Mouse (Mus musculus) limb, embryonic 10.5 days (tissue): ENCODE measurements around the gene Gk5. TPM values are rescaled to one million over a fixed set of nuclear protein-coding genes. Genes with fewer than 3 reads are reported as not detected.

Experiments used
- DNase-seq: peaks from one replicate; pipeline ENCODE4 v3.0.0-alpha.2; 2017; ENCODE audit warnings: low spot score
- H3K27ac ChIP-seq: fragments of 300-500 bp; sonication (generic); 2 replicates; pipeline ENCODE4 v1.5.1; 2016; ENCODE audit warnings: mild to moderate bottlenecking
- H3K27me3 ChIP-seq: fragments of 300-500 bp; sonication (generic); 2 replicates; pipeline ENCODE4 v1.6.1; 2016; ENCODE audit warnings: low read depth, mild to moderate bottlenecking; ENCODE audit not compliant: poor library complexity, severe bottlenecking
- H3K36me3 ChIP-seq: fragments of 300-500 bp; sonication (generic); 2 replicates; pipeline ENCODE4 v1.6.1; 2016; ENCODE audit warnings: mild to moderate bottlenecking, moderate library complexity
- H3K4me1 ChIP-seq: fragments of 300-500 bp; sonication (generic); 2 replicates; pipeline ENCODE4 v1.6.1; 2016
- H3K4me3 ChIP-seq: fragments of 300-500 bp; sonication (generic); 2 replicates; pipeline ENCODE4 v1.5.1; 2016; ENCODE audit warnings: mild to moderate bottlenecking, moderate library complexity
- H3K9me3 ChIP-seq: fragments of 300-500 bp; sonication (generic); replicated peaks from 2 replicates; pipeline ENCODE4 v1.6.1; 2016; ENCODE audit warnings: mild to moderate bottlenecking
- WGBS: fragments of 180-500 bp; shearing (Covaris S2); methylation state at CpG from one replicate; pipeline ENCODE4 v1.1.7; 2016; 5-methylcytosine and 5-hydroxymethylcytosine counted together
- polyA plus RNA-seq: library from polyadenylated mRNA; unstranded; fragments of >200 nt; fragmentation: Nextera tagmentation; extraction: Ambion mirVana; gene quantifications from 2 replicates; pipeline ENCODE4 v1.2.1, GENCODE M21; 2016

Gk5 gene
- polyA plus RNA-seq, 1 experiment from 2014 or later, result 4.6 TPM

DNA sequence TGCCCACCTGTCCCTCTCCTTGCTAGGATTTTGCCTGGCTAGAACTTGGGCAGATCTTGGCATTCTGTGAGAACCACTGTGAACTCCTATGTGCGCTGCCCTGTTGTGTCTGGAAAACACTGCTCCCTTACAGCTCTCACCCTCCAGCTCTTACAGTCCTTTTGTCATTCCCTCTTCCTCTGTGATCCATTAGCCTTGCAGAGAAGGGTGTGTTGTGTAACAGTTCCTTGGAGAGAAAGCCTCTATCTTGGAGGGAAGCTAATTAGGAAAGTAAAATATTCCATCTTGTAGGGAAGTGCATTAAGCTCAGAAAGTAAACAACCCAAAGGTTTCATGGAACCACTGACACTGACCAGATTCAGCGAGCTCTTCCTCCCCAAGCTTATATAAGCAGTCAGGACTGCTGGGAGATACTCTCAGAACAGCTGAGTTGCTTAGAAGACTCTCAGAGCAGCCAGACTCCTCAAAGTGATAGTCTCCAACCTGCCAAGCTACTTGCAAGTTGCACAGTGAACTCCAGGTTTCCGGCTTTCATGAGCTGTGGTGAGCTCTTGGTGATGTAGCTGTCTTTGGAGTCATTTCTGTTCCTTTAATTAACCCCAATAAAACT lies 94.0 kb downstream of the Gk5 start:
- H3K4me1 ChIP-seq, result no peaks in the 10 kb centered on the region
- H3K27me3 ChIP-seq, result no peaks in the 10 kb centered on the region
- DNase-seq, result no peak
- WGBS, result 84% methylated on average over 3 of the region's 3 CpGs
- no peak overlapping the region for H3K4me3 ChIP-seq
- H3K9me3 ChIP-seq, result no peaks in the 10 kb centered on the region
- H3K36me3 ChIP-seq, result peaks cover 14% of the 10 kb centered on the region
- H3K27ac ChIP-seq, result no peak overlapping the region

DNA sequence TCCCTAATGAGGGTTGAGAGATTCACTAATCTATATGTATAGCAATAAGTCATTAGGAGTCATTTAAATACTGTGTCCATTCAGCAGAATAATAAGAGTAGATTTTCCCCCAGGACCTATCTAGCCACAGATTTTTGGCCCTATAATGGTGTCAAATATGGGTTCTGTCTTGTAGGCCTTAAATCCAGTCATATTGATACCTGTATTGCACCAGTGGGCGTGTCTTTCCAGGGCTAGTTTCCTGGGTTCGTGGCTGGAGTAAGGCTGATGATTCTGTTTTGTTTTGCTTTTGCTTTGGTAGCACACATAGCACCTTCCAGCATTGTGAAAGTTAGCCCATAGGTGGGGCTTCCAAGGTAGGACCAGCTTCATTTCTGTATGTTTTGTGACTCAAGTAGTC lies 95.0 kb downstream of the Gk5 start:
- DNase-seq, result no peak
- H3K36me3 ChIP-seq, result peaks cover 14% of the 10 kb centered on the region
- H3K9me3 ChIP-seq, result no peaks in the 10 kb centered on the region
- no peak overlapping the region for H3K27ac ChIP-seq
- H3K4me3 ChIP-seq, result no peak overlapping the region
- no peaks in the 10 kb centered on the region for H3K27me3 ChIP-seq
- 93% methylated on average over 2 of the region's 2 CpGs for WGBS
- no peaks in the 10 kb centered on the region for H3K4me1 ChIP-seq

DNA sequence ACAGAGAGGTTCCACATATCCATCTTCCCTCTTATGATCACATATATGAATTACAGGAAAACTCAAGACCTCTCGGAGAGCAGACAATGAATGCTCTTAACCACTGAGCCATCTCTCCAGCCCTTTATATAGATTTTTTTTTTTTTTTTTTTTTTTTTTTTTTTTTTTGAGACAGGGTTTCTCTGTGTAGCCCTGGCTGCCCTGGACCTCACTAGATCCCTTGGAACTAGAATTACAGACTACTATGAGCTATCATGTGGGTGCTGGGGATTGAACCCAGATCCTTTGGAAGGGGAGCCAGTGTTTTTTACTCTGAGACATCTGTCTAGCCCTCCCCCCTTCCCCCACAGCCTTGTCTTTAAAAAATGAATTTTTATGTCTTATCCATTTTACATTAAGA lies 98.1 kb downstream of the Gk5 start:
- no peaks in the 10 kb centered on the region for H3K27me3 ChIP-seq
- no peaks in the 10 kb centered on the region for H3K9me3 ChIP-seq
- H3K27ac ChIP-seq, result no peak overlapping the region
- no peaks in the 10 kb centered on the region for H3K4me1 ChIP-seq
- no peak overlapping the region for H3K4me3 ChIP-seq
- WGBS, result 95% methylated on average over 1 of the region's 1 CpGs
- H3K36me3 ChIP-seq, result peaks cover 14% of the 10 kb centered on the region
- no peak for DNase-seq

DNA sequence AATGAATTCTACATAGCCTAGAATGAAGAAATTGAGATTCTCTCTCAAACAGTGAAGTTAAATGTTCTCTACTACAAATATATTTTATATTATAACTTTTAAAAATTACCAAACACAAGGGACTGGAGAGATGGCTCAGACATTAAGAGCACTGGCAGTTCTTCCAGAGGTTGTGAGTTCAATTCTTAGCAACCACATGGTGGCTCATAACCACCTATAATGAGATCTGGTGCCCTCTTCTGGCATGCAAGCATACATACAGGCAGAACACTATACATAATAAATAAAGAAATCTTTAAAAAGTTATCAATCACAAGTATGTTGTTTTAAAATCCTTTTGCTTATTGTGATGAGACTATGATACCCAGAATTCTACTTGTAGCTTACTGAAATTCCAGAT lies 98.6 kb downstream of the Gk5 start:
- H3K27me3 ChIP-seq, result no peaks in the 10 kb centered on the region
- H3K4me1 ChIP-seq, result no peaks in the 10 kb centered on the region
- H3K4me3 ChIP-seq, result no peak overlapping the region
- no peak for DNase-seq
- H3K36me3 ChIP-seq, result peaks cover 14% of the 10 kb centered on the region
- H3K9me3 ChIP-seq, result no peaks in the 10 kb centered on the region
- no peak overlapping the region for H3K27ac ChIP-seq

DNA sequence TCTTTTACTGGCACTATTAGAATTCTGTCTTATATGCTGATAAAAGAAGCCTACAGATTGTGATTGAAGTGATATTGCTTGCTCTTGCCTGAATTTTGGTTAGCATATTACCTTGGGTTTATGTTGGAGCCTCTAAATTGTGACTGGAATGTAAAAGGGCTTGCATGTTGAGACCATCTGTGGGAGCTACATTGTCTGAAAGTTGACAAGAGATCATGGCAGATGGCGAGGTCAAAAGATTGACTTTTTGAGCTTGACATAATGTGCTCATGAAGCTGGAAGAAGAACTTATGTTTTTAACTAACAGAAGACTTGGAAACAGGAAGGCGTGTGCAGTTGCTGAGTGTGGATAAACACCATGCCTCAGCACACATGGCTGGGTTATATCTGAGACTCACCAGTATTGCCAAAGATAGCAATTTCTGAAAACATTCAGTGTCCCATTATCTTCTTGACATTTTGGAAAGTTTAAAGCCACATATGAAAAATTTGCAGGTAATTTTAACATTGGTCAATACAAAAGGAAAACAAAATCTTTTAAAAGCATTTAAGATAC lies 100.0 kb downstream of the Gk5 start:
- 77% methylated on average over 2 of the region's 2 CpGs for WGBS
- Histone ChIP-seq H3K36me3 (peaks cover 11% of the 10 kb centered on the region), H3K4me3 (no peak overlapping the region), H3K27ac (no peak overlapping the region), H3K27me3 (no peaks in the 10 kb centered on the region), H3K9me3 (no peaks in the 10 kb centered on the region), H3K4me1 (no peaks in the 10 kb centered on the region)
- no peak for DNase-seq

DNA sequence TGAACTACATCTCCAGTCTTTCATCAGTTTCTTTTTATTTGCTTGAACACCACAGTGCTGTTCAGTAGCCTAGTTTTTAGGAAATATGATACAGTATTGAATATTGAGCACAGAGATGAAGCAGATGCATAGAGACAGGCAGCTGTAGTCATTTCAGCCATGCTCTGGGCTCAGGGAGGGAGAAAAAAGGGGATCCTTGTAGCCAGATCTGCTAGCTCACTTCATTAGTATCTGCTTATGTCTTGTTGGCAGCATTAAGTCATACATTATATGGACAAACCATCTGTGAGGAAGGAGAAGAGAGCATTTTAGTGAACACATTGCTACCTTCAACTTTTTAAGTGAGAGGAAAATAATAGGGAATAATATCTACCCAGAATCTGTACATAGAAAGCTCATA lies 101.3 kb downstream of the Gk5 start:
- Histone ChIP-seq H3K27ac (no peak overlapping the region), H3K27me3 (no peaks in the 10 kb centered on the region), H3K4me3 (no peak overlapping the region), H3K4me1 (no peaks in the 10 kb centered on the region), H3K36me3 (no peaks in the 10 kb centered on the region), H3K9me3 (no peaks in the 10 kb centered on the region)
- no peak for DNase-seq

DNA sequence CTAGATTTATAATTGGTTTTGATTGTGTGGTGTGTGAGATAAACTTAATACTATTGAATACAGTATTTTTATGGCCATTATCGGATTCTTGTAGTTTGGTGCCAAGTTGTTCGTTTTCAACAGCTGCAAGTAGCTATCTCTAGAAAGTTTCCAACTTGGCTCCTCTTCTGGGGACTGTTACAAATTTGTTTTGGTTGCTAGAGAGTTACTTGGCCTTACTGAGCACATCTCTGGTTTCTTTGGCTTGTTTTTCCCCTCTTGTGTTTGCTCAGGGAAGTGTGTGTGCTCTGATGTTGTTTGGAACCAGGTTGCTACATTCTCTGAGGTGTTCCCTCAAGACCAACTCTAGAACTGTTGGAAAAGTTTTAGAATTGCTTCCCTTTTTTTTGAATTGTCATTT lies 104.1 kb downstream of the Gk5 start:
- H3K36me3 ChIP-seq, result no peaks in the 10 kb centered on the region
- no peak for DNase-seq
- no peaks in the 10 kb centered on the region for H3K9me3 ChIP-seq
- H3K4me1 ChIP-seq, result no peaks in the 10 kb centered on the region
- no peak overlapping the region for H3K27ac ChIP-seq
- 95% methylated on average over 2 of the region's 2 CpGs for WGBS
- H3K4me3 ChIP-seq, result no peak overlapping the region
- H3K27me3 ChIP-seq, result no peaks in the 10 kb centered on the region

DNA sequence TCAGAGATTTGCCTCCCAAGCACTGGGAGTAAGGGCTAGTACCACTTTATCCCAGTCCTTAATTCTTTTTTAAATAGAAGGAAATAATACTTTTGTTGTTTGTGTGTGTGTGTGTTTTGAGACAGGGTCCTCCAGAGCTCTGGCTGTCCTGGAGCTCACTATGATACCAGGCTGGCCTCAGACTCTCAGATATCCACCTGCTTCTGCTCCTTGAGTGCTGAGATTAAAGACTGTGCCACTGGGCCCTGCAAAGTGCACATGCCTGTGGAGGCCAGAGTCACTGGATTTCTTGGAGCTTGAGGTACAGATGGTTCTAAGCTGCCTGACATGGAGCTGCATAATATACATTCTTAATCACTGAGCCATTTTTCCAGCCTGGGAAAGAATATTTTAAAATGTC lies 109.1 kb downstream of the Gk5 start:
- Histone ChIP-seq H3K27ac (no peak overlapping the region), H3K36me3 (no peaks in the 10 kb centered on the region), H3K4me1 (no peaks in the 10 kb centered on the region), H3K27me3 (no peaks in the 10 kb centered on the region), H3K4me3 (no peak overlapping the region), H3K9me3 (no peaks in the 10 kb centered on the region)
- DNase-seq, result no peak

DNA sequence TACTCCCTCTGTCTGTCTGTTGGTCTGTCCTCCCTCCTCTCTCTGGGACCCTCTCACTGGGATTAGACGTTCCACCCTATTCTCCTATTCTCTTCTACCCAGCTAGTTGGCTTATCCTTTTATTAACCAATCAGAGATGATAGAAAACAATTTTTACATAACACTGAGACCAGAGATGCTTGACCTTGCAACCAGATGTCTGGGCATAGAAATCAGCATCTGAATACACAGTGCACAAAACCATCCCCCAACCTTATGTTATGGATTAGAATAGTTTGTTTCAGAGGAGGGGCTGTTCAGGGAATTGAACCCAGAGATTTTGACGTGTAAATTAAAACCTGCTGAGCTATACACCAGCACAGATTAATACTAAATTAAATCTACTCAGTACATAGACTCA lies 111.1 kb downstream of the Gk5 start:
- H3K4me1 ChIP-seq, result no peaks in the 10 kb centered on the region
- no peak overlapping the region for H3K27ac ChIP-seq
- H3K36me3 ChIP-seq, result no peaks in the 10 kb centered on the region
- WGBS, result 70% methylated on average over 2 of the region's 2 CpGs
- H3K4me3 ChIP-seq, result no peak overlapping the region
- H3K27me3 ChIP-seq, result no peaks in the 10 kb centered on the region
- H3K9me3 ChIP-seq, result no peaks in the 10 kb centered on the region
- DNase-seq, result no peak

Other genes with a start within 250 kb of the Gk5 start
- gene Xrn1, start 164.6 kb upstream of the Gk5 start, polyA plus RNA-seq, result 17.0 and 20.0 TPM in 2 replicates
- gene Tfdp2, start 76.9 kb downstream of the Gk5 start, polyA plus RNA-seq, result 58.5 and 61.6 TPM in 2 replicates
- gene Atp1b3, start 245.1 kb downstream of the Gk5 start, polyA plus RNA-seq, result 148 and 162 TPM in 2 replicates